Mouse (Mus musculus) testis, postnatal 10 days (tissue): Measurements from ENCODE around the gene Papss1.

Experiments
- DNase-seq: peaks from one replicate; pipeline ENCODE4 v3.0.0; 2021; ENCODE audit warnings: low spot score

The Papss1 gene

DNA sequence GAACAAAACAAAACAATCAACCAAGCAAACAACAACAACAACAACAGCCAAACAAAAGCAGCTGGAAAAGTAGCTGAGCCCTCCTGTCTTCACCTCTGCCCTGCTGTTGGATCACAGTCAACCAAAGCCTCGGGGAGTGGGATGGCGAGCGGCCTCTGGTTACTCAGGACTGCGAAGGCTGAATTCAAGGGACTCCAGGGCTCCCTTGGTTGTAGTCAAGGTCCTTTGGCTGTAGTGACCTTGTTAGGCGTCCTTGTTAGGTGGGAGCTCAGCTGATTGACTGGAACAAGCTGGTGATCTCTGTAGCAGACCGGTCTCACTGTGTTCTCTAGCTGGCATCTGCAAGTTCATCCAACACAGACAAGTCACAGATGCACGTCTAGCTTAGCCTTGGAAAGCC, 16.5 kb downstream of the Papss1 start:
- peak; percentile 36 for DNase-seq

DNA sequence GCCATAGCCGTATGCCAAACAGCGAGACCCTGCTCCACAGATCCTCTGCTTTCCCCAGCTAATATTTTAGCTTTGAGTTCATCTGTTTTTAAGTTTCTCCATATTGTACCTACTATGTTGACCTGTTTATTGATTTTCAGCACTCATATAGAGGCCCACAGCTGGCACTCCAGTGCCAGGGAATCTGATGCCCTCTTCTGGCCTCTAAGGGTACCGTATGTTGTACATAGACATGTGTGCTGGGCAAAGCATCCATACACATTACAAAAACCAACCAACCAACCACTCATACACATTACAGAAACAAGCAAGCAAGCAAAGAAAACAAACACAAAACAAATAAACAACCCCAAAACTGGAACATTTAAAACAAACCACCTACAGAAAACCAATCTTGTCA, 22.2 kb downstream of the Papss1 start:
- no peak for DNase-seq

DNA sequence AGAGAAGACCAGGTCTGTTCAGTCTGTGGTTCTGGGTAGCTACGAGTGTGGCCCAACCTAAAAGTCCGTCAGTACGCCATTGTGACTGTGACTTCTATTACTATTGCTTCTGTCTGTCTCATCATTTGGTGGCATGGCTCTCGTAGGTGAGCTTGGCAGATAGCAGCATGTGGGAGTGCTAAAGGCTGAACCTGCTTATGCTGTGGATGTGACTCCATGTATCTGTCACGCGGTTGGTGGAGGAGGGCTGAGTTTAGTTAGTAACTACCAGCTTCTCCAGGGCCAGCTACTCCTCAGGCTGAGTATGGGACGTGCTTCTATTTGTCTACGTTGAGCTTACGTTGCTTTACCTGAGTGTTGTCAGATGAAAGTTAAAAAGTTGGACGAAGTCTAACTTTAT, 23.4 kb downstream of the Papss1 start:
- no peak for DNase-seq

DNA sequence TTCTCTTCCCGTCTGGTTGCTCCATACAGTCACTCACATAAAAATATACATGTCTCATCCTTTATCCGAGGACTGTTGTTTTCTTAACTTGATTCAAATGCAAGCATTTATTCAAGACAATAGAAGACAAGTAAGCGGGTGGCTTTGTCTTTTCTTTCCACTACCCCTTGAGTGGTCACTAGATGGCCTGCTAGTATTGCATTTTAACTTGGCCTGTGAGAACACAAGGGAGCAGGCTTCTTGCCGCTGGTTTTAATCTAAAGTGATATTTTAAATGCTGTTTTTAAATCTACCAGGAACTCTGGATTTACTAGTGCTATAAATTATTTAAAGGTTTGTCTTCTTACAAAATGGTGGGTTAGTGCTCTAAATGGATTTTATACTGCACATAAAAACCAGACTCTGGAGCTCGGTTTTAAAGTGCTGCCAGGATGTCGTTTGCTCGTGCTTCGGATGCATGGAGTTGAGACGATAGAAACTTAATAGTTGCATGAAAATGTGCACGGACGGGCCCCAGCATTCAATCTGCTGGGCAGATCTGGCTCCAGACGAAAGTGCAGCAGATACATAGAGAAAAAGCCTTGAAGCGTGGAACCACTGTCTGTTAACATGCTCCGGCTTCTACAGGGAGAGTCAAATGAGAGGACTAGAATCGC, 28.7 kb downstream of the Papss1 start:
- DNase-seq: no peak

DNA sequence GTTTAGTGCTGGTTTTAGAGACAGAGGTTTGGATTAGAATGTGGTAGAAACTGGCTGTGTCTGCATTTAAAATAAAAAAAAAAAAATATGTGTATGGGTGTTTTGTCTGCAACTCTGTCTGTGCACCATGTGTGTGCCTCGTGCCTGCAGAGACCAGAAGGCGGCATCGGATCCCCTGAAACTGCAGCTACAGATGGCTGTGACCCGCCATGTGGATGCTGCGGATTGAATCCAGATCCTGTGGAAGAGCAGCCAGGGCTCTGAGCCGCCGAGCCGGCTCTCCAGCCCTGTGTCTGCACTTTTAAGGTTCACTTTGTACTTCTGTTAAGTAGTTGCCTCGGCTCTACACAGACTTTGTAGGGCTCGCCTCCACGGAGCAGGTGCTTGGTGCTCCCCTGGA, 29.8 kb downstream of the Papss1 start:
- DNase-seq: peak; percentile 32

DNA sequence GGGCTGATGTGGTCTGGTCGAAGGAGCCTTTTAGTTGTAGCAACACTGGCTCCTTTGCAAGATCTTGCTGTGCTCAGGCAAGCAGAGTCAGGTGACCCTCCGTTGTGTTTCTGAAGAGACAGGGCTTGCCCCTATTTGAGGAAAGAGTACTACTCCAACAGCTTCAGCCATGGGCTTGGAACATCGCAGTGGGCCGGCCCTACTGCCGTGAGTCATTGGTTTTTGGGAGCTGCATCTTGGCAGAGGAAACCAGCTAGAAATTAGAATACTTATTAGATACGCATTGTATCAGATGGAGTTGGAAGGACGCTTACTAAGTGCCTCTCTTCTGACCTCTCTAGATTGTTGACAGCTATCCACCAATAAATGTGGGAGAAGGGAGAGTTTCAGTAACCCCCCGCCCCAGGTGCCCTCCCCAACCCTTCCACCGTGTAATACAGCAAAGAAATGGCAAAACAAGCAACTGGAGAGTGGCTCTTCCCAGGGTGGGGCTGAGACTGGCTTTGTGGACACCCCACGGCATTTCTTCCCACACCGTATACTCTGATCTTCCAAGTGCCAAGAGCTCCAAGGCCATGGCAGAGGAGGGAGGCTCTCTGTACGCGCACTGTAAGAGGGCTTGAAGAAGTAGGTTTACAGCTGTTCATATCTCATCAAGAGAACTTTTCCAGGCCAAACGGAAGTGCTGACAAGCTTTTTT, 31.1 kb downstream of the Papss1 start:
- DNase-seq: peak; percentile 37

DNA sequence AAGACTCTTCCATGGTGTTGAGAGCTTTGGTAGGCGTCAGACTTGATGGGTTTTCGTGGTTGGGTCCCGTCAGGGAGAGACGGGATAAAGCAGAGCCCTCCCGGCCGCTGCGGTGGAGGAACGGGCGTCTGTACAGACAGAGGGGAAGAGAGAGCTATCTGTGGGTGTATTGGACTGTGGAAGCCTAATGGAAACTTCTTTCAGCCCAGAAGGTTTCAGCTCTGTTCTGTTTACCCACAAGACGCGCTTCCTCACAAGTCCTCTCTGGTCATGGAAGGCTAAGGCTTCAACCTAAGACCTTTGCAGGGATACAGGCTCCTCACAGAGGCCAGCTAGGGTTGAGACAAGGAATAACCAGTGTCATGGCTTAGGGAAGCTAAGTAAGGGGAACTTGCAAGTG, 36.2 kb downstream of the Papss1 start:
- DNase-seq: no peak

DNA sequence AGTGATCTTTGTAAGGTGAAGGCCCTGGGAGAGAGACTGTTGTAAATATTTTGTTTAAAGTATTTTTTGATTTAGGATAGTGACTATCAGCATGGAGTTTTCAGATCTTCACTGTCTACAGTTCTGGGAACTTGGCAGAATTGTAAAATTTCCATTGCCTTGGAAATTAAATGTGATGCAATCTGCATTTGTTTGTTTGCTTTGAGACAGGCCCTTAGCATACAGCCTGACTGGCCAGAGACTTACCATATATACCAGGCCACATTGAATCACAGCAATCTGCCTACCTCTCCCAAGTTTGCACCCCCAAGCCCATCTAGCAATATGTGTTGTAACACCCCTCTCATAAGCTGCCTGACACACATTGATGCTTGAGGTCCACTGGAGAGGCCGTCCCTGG, 36.8 kb downstream of the Papss1 start:
- no peak for DNase-seq

DNA sequence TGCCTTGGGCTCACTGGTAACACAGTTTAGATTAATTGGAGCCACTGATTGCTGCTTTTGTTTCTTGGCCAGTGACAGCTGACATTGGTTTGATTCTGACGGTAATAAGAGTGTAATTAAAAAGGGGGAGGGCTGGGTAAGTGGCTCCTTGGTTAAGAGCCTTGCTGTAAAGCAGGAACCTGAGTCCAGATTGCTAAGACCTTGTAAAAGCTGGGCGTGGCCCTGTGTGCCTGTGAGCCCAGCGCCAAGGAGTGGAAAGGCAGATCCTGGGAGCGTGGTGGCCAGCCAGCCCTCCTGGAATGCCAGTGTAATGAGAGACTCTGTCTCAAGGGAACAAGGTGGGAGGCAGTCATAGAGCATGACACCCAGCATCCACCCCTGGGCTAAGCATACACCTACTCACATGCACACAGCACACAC, 38.4 kb downstream of the Papss1 start:
- DNase-seq: no peak

DNA sequence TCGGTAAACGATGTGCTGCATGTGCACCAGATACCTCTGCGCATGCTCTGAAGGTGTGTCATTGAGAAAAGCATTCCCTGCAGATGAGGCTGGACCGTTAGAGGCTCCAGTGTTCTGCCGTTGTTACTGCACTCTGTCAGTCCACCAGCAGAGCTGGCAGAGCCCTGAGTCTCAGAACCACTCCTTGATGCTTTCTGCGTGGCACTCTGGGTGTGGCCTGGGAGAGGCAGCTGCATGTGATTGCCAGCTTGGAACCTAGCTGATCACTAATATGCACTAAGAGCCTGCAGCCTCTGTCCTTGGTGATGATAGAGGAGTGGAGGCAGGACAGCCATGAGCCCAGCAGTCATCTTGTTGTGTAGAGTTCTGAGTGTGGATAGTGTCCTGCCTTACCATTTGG, 43.5 kb downstream of the Papss1 start:
- no peak for DNase-seq

DNA sequence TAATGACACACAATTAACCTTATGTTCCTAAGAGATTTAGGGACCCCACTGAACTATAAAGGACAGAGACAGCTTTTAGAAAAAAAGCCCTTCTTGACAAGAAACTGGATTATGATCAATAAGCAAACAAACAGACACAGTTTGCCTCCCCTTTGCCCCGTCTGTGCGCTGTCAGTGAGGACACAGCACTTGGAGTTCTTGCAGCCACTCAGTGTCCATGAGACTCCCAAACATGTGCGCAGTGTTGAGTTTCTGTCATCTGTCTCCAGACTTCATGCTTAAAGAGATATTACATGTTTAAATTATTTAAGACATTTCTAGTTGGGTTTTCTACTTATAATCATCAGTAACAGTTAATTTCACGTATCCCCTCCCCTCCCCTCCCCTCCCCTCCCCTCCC, 45.1 kb downstream of the Papss1 start:
- DNase-seq: no peak

DNA sequence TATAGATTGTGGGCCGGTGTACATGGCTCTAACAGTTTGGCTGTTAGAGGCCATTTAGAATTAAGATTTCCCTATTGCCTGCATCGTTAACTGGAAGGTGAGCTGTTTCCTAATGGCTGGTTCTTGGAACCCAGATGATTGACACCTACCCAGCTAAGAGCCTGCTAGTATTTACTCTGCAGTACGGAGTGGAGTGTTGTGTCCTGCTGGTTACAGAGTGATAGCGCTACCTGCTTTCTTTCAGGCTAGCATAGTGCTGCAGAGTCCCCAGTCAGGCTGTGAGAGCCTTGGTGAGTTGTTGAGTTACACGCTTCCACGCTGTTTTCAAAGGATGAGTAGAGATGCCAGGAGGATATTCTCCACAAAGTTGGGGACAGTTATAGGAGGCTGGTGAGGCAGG, 46.0 kb downstream of the Papss1 start:
- no peak for DNase-seq

DNA sequence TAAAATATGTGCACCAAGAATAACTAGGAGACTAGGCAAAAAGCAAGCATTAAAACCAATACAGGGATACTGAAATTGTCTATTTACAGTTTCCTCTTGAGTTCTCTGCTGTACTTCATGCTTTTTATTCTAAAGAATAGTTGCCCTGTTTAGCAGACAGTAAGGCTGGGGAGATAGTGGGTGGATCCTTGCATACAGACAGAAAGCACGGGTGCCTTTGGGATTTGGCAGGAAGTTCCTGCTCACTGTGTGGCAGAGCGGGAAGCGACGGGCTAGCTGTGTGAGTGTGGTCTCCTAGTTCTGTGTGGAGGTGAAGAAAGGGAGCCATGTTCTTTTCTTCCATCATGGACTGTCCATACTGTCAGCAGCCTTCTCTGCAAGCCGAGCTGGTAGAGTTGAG, 48.3 kb downstream of the Papss1 start:
- DNase-seq: no peak

DNA sequence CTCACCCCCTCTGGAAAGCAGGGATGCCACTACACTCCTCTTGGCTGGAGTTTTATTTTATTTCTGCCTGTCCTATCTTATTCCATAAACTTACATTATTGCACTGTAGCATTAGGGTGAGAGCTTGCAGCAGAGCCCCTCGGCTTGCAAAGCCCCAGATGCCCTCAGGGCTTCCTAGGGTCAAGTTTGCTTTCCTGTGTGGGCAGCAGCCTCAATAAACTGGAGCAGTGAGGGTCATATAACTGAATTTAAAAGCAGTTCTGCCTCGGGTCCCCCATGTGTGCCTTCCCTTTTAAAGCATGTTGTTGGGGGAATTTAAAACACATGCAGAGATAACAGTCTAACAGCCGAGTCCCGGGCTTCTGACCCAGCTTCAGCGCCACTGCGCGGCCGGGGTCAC, 49.5 kb downstream of the Papss1 start:
- no peak for DNase-seq

DNA sequence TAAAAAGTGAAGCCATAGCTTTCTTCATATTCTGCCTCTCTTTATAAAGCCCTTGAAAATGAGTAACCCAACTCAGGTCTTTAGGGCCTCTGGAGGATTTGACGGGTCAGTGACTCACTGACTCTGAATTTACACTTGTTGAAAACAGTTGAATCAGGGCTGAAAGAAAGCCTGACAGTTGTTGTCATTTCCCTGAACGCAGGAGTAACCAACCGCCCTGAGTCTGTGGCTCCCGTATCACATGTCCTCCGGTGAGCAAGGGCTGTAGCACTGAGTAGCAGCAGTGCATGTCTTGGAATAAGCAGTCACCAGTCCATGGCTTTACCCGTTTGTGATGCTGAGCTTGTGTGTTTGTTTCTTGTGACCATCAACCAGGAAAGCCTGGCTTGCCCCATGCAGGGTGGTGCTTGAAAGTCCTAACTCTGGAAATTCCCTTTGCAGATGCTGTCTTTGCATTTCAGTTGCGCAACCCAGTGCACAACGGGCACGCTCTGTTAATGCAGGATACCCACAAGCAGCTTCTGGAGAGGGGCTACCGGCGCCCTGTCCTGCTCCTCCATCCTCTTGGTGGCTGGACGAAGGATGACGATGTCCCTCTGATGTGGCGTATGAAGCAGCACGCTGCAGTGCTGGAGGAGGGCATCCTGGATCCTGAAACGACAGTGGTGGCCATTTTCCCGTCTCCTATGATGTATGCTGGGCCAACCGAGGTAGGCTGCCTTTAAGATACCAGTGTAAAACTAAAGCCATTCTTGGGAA, 54.2 kb downstream of the Papss1 start:
- no peak for DNase-seq

DNA sequence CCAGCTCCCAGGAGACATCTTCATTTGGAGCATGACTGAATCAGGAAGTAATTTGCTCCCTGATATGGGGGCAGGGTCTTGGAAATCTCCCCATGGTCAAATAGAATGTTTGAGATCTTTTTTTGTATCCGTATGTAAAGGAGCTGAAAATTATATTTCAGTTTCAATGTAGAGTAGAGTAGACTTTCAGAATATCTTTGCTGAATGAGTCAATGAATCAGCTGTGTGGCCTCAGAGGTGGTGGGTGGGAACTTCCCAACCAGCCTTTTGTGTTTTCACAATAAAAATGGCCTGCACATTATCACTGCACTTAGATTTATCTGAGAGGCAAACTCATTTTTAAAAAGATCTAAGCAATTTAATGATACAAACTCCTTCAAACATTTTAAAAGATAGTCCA, 58.6 kb downstream of the Papss1 start:
- no peak for DNase-seq

DNA sequence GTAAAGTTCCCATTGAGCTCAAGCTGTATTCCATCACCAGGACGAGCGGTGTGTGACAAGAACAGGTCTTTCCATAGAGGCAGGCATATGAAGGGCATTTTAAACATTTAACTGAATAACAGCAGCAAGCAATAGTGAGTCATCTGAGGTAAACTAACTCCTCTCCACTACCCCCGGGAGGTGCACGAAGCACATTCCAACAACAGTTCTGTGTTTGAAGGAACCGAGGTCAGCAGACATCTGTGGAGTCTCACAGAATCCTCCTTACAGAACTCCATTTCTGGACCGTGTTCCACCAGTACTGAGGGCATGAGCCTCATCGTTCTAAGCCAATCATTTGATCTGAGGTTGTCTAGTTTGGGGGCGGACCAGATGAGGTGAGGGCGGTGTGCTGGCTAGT, 59.5 kb downstream of the Papss1 start:
- DNase-seq: no peak

DNA sequence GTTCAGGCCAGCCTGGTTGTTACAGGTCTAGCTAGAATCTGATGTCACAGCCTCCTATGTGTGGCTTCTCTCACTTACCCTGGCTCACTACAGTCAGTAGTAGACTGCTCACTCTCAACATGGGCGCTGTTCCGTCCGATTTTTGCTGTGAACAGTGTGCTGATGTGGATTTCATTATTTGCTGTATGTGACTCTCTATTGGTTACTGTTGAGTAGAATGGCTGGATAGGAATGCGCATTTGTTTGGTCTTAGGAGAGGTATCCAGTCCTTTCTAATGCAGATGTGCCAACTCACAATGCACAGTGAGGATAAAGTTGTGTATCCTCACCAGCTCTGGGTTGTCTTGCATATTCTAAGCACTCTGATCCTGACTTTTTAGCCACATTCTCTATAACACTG, 62.9 kb downstream of the Papss1 start:
- no peak for DNase-seq

DNA sequence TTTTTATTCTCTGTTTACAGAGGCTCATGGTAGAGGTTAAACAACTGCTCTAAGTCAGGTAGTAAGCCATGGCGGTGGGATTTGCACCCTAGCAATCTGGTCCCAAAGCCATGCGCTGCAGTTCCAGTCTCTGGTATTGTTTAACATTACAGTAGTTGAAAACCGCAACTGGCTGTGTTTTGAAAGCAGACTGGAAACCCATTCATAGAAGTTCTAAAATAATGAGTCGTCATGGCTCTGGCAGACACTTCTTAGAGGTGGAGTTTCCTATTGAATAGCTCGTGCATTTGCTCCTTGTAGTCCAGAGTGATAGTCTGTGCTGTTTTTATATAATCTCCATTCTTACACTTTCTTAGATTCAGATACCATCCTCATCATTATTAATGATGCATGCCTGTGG, 63.7 kb downstream of the Papss1 start:
- no peak for DNase-seq

DNA sequence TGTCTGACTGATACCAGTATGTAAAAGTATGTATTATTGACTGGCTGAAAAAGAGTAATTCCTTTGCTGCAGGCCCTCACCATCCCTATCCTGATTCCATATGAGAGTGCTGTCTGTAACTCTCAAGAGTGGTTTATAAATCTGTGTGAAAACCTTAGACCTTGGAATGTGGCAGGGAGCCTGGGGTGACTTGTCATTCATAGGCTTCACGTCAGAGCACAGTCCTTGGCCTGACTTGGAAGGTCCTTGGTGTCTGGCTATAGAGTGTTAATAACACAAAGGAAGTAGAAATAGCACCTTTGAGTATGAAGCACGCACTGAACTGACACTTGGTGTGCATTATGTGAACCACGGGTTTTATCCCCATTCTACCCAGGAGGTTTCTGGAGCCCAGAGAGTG, 64.4 kb downstream of the Papss1 start:
- DNase-seq: no peak

DNA sequence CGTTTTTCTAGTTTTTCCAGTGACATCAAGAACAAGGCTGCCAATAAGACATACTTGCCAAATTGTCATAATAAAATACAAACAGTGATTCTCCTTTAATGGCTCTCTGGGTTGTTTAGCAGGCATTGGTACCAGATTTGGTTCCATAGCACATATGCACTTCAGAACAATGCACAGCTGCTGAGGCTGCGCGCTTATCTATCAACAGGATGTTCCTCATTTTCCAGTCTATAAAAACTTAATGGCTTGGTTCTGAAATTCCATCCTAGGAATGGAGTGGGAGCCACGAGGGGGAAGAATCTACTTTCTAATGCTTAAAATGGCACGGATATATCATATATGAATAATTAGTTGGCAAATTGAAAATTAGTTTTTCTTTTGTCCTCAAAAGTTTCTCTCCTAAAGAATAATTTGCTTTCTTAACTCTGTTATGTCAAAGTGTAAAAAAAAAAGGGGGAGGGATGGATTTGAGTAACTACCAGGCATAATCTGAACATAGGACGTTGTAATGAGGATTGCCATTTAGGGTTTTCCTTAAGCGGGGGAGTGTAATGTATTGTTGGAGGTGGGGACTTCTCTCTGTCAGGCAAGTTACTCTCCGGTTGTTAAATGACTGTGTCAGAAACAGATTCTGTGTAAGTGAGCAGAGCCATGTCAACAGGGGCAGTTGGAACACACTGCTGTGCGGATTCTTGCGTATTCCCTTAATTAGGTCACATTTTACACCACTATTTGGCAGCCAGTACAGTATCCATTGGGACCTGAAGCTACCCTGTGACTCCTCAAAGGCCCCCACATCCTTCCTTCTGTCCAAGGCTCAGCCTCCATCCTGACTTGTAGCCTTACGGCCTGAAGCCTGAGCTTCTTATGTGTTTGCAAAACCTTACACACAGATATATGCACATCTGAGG, 66.1 kb downstream of the Papss1 start:
- DNase-seq: no peak

DNA sequence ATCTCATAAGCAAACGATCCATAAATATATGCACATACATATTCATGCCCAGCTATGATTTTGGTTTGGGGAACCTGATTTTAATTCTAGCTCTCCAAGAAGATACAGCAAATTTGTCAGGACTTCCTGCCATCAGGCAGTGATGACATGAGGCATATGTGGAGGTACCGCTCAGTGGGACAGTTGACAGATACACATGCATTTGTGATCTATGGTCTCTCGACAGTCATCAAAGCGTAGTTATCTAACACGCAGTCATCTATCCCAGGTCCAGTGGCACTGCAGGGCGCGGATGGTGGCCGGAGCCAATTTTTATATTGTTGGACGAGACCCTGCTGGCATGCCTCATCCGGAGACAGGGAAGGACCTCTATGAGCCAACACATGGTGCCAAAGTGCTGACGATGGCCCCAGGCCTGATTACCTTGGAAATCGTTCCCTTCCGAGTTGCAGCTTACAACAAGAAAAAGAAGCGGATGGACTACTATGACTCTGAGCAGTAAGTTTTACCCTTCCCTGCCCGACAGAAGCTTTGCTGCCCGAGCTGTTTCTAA, 66.8 kb downstream of the Papss1 start:
- no peak for DNase-seq
